Mouse (Mus musculus): ENCODE measurements around the gene Pde10a. TPM values are rescaled to one million over a fixed set of nuclear protein-coding genes. Genes with fewer than 3 reads are reported as not detected.

The Pde10a gene
- polyA plus RNA-seq, 1 experiment from 2014 or later = 7.2 TPM

GRCm38 (mm10) chr17:8836292-8836691, 311.1 kb downstream of the Pde10a start:
- no peaks in the 10 kb centered on the region for H3K36me3 ChIP-seq
- H3K27me3 ChIP-seq (ENCODE audit: insufficient read depth, poor library complexity, severe bottlenecking) = no peaks in the 10 kb centered on the region
- H3K9me3 ChIP-seq = no peaks in the 10 kb centered on the region
- peaks cover 18% of the 10 kb centered on the region for H3K4me1 ChIP-seq (replicated peaks)
- DNase-seq (ENCODE audit: low spot score) = no peak
- H3K4me3 ChIP-seq = no peak overlapping the region
- no peak overlapping the region for H3K27ac ChIP-seq
- 90% methylated on average over 5 of the region's 5 CpGs for WGBS

- no peak overlapping the region for H3K4me3 ChIP-seq
- H3K27me3 ChIP-seq (ENCODE audit: insufficient read depth, poor library complexity, severe bottlenecking) = no peaks in the 10 kb centered on the region
- H3K36me3 ChIP-seq = no peaks in the 10 kb centered on the region
- H3K4me1 ChIP-seq (replicated peaks) = peaks cover 37% of the 10 kb centered on the region
- 51% methylated on average over 8 of the region's 8 CpGs for WGBS
- DNase-seq (ENCODE audit: low spot score) = no peak
- no peak overlapping the region for H3K27ac ChIP-seq
- H3K9me3 ChIP-seq = no peaks in the 10 kb centered on the region
Measured at GRCm38 (mm10) chr17:8838252-8838651, 313.1 kb downstream of the Pde10a start.

GRCm38 (mm10) chr17:8839237-8840011, 314.3 kb downstream of the Pde10a start:
- no peaks in the 10 kb centered on the region for H3K36me3 ChIP-seq
- peaks cover 37% of the 10 kb centered on the region for H3K4me1 ChIP-seq (replicated peaks)
- H3K4me3 ChIP-seq = no peak overlapping the region
- peak overlapping the region; percentile 31; the same call in 1 of the 2 replicates for H3K27ac ChIP-seq
- DNase-seq (ENCODE audit: low spot score) = no peak
- no peaks in the 10 kb centered on the region; the same call in 1 of the 2 replicates for H3K27me3 ChIP-seq (ENCODE audit: insufficient read depth, poor library complexity, severe bottlenecking)
- H3K9me3 ChIP-seq = no peaks in the 10 kb centered on the region
- 73% methylated on average over 10 of the region's 10 CpGs for WGBS

- peak; percentile 11 for DNase-seq (ENCODE audit: low spot score)
- Histone ChIP-seq H3K27ac (no peak overlapping the region), H3K36me3 (no peaks in the 10 kb centered on the region), H3K4me1 (replicated peaks) (peaks cover 37% of the 10 kb centered on the region), H3K9me3 (no peaks in the 10 kb centered on the region), H3K27me3 (ENCODE audit: insufficient read depth, poor library complexity, severe bottlenecking) (no peaks in the 10 kb centered on the region; the same call in 1 of the 2 replicates), H3K4me3 (peak overlapping the region; percentile 20; the same call in 1 of the 2 replicates)
- WGBS = 37% methylated on average over 8 of the region's 8 CpGs
Measured at GRCm38 (mm10) chr17:8841094-8841493, 315.9 kb downstream of the Pde10a start.

GRCm38 (mm10) chr17:8841897-8842540, 316.8 kb downstream of the Pde10a start:
- H3K4me1 ChIP-seq (replicated peaks) = peaks cover 37% of the 10 kb centered on the region
- no peaks in the 10 kb centered on the region; the same call in 1 of the 2 replicates for H3K27me3 ChIP-seq (ENCODE audit: insufficient read depth, poor library complexity, severe bottlenecking)
- WGBS = 71% methylated on average over 8 of the region's 8 CpGs
- H3K4me3 ChIP-seq = no peak overlapping the region
- H3K27ac ChIP-seq = no peak overlapping the region; the same call in 1 of the 2 replicates
- H3K36me3 ChIP-seq = no peaks in the 10 kb centered on the region
- DNase-seq (ENCODE audit: low spot score) = no peak
- no peaks in the 10 kb centered on the region for H3K9me3 ChIP-seq

- Histone ChIP-seq H3K4me3 (no peak overlapping the region), H3K9me3 (no peaks in the 10 kb centered on the region), H3K4me1 (replicated peaks) (peaks cover 36% of the 10 kb centered on the region), H3K27me3 (ENCODE audit: insufficient read depth, poor library complexity, severe bottlenecking) (no peaks in the 10 kb centered on the region; the same call in 1 of the 2 replicates), H3K27ac (no peak overlapping the region), H3K36me3 (no peaks in the 10 kb centered on the region)
- 81% methylated on average over 4 of the region's 4 CpGs for WGBS
- no peak for DNase-seq (ENCODE audit: low spot score)
Measured at GRCm38 (mm10) chr17:8842662-8843061, 317.5 kb downstream of the Pde10a start.

- Histone ChIP-seq H3K9me3 (no peaks in the 10 kb centered on the region), H3K36me3 (no peaks in the 10 kb centered on the region), H3K4me3 (no peak overlapping the region), H3K27ac (no peak overlapping the region), H3K27me3 (ENCODE audit: insufficient read depth, poor library complexity, severe bottlenecking) (no peaks in the 10 kb centered on the region; the same call in 1 of the 2 replicates), H3K4me1 (replicated peaks) (peaks cover 28% of the 10 kb centered on the region)
- no peak for DNase-seq (ENCODE audit: low spot score)
- 86% methylated on average over 7 of the region's 7 CpGs for WGBS
Measured at GRCm38 (mm10) chr17:8843941-8844340, 318.8 kb downstream of the Pde10a start.

GRCm38 (mm10) chr17:8846506-8846905, 321.3 kb downstream of the Pde10a start:
- no peaks in the 10 kb centered on the region for H3K36me3 ChIP-seq
- H3K9me3 ChIP-seq = no peaks in the 10 kb centered on the region
- H3K27ac ChIP-seq = no peak overlapping the region
- no peaks in the 10 kb centered on the region; the same call in 1 of the 2 replicates for H3K27me3 ChIP-seq (ENCODE audit: insufficient read depth, poor library complexity, severe bottlenecking)
- DNase-seq (ENCODE audit: low spot score) = no peak
- 66% methylated on average over 6 of the region's 6 CpGs for WGBS
- peaks cover 26% of the 10 kb centered on the region for H3K4me1 ChIP-seq (replicated peaks)
- no peak overlapping the region for H3K4me3 ChIP-seq

GRCm38 (mm10) chr17:8847558-8847957, 322.4 kb downstream of the Pde10a start:
- Histone ChIP-seq H3K27me3 (ENCODE audit: insufficient read depth, poor library complexity, severe bottlenecking) (no peaks in the 10 kb centered on the region; the same call in 1 of the 2 replicates), H3K4me3 (no peak overlapping the region), H3K27ac (no peak overlapping the region), H3K9me3 (no peaks in the 10 kb centered on the region), H3K36me3 (no peaks in the 10 kb centered on the region), H3K4me1 (replicated peaks) (peaks cover 16% of the 10 kb centered on the region)
- WGBS = 90% methylated on average over 7 of the region's 7 CpGs
- DNase-seq (ENCODE audit: low spot score) = no peak

GRCm38 (mm10) chr17:8851846-8852245, 326.7 kb downstream of the Pde10a start:
- DNase-seq (ENCODE audit: low spot score) = no peak
- 84% methylated on average over 6 of the region's 6 CpGs for WGBS
- H3K9me3 ChIP-seq = no peaks in the 10 kb centered on the region
- H3K4me1 ChIP-seq (replicated peaks) = peaks cover 21% of the 10 kb centered on the region
- no peak overlapping the region for H3K4me3 ChIP-seq
- no peaks in the 10 kb centered on the region for H3K36me3 ChIP-seq
- H3K27me3 ChIP-seq (ENCODE audit: insufficient read depth, poor library complexity, severe bottlenecking) = peaks cover 19% of the 10 kb centered on the region
- no peak overlapping the region for H3K27ac ChIP-seq

- H3K4me1 ChIP-seq (replicated peaks) = peaks cover 20% of the 10 kb centered on the region
- peak overlapping the region; percentile 54; the same call in 1 of the 2 replicates for H3K27ac ChIP-seq
- H3K4me3 ChIP-seq = peak overlapping the region; percentile 41
Measured at GRCm38 (mm10) chr17:8856430-8857371, 331.5 kb downstream of the Pde10a start.

GRCm38 (mm10) chr17:8858636-8859421, 333.7 kb downstream of the Pde10a start:
- WGBS = 81% methylated on average over 23 of the region's 23 CpGs
- no peak for DNase-seq (ENCODE audit: low spot score)
- H3K9me3 ChIP-seq = no peaks in the 10 kb centered on the region

More at GRCm38 (mm10) chr17:8856430-8857371, 331.5 kb downstream of the Pde10a start:
- Histone ChIP-seq H3K9me3 (no peaks in the 10 kb centered on the region), H3K27me3 (ENCODE audit: insufficient read depth, poor library complexity, severe bottlenecking) (peaks cover 28% of the 10 kb centered on the region), H3K36me3 (no peaks in the 10 kb centered on the region)
- DNase-seq (ENCODE audit: low spot score) = peak; percentile 83
- WGBS = 34% methylated on average over 22 of the region's 22 CpGs

More at GRCm38 (mm10) chr17:8858636-8859421, 333.7 kb downstream of the Pde10a start:
- H3K4me3 ChIP-seq = no peak overlapping the region
- H3K27me3 ChIP-seq (ENCODE audit: insufficient read depth, poor library complexity, severe bottlenecking) = peaks cover 25% of the 10 kb centered on the region
- no peaks in the 10 kb centered on the region for H3K36me3 ChIP-seq
- H3K27ac ChIP-seq = no peak overlapping the region
- peaks cover 20% of the 10 kb centered on the region for H3K4me1 ChIP-seq (replicated peaks)
